Mouse (Mus musculus) kidney, embryonic 14.5 days (tissue): ENCODE data around the gene Gm29582. TPM values are rescaled to one million over a fixed set of nuclear protein-coding genes. Genes with fewer than 3 reads are reported as not detected.
"Not testable (repeated sequence)": the region's sequence is repeated elsewhere in the genome, so short reads cannot be mapped to it uniquely, and the experiment has no call there.

Experiments
- ATAC-seq: fragments of 200-750 bp; cut with Nextera tagmentation; 2 replicates; pipeline ENCODE4 v1.8.0; 2017; ENCODE audit warnings: moderate number of reproducible peaks, mild to moderate bottlenecking, moderate TSS enrichment, moderate library complexity; ENCODE audit not compliant: low FRiP score, low TSS enrichment
- H3K27ac ChIP-seq: fragments of 300-500 bp; sonication (generic); 2 replicates; pipeline ENCODE4 v1.5.1; 2014; ENCODE audit warnings: low read depth, mild to moderate bottlenecking, low read length, moderate library complexity, mixed read lengths
- H3K27me3 ChIP-seq: fragments of 300-500 bp; sonication (generic); 2 replicates; pipeline ENCODE4 v1.6.1; 2014; ENCODE audit warnings: mild to moderate bottlenecking, low read length; ENCODE audit not compliant: control insufficient read depth, insufficient read depth
- H3K36me3 ChIP-seq: fragments of 300-500 bp; sonication (generic); 2 replicates; pipeline ENCODE4 v1.6.1; 2014; ENCODE audit warnings: low read length, mixed read lengths; ENCODE audit not compliant: control insufficient read depth, insufficient read depth
- H3K4me1 ChIP-seq: fragments of 300-500 bp; sonication (generic); 2 replicates; pipeline ENCODE4 v1.6.1; 2014; ENCODE audit warnings: low read length, mixed read lengths; ENCODE audit not compliant: control insufficient read depth, insufficient read depth
- H3K4me2 ChIP-seq: fragments of 300-500 bp; sonication (generic); replicated peaks from 2 replicates; pipeline ENCODE4 v1.6.1; 2014; ENCODE audit warnings: low read depth, mild to moderate bottlenecking, low read length
- H3K4me3 ChIP-seq: fragments of 300-500 bp; sonication (generic); 2 replicates; pipeline ENCODE4 v1.5.1; 2014; ENCODE audit warnings: mild to moderate bottlenecking, low read length
- H3K9ac ChIP-seq: fragments of 300-500 bp; sonication (generic); 2 replicates; pipeline ENCODE4 v1.6.1; 2014; ENCODE audit warnings: low read depth, mild to moderate bottlenecking, low read length, moderate library complexity
- H3K9me3 ChIP-seq: fragments of 300-500 bp; sonication (generic); 2 replicates; pipeline ENCODE4 v1.6.1; 2016; ENCODE audit warnings: low read length; ENCODE audit not compliant: control insufficient read depth
- WGBS: fragments of 180-500 bp; shearing (Covaris S2); extraction: QIAGEN DNeasy Blood & Tissue Kit; methylation state at CpG from one replicate; pipeline ENCODE4 v1.1.7; 2014; 5-methylcytosine and 5-hydroxymethylcytosine counted together
- polyA plus RNA-seq: library from polyadenylated mRNA; unstranded; fragments of >200 nt; fragmentation: Nextera tagmentation; extraction: Ambion mirVana; gene quantifications from 2 replicates; pipeline ENCODE4 v1.2.1, GENCODE M21; 2014

Gm29582 gene
- polyA plus RNA-seq = not detected in 2 replicates

DNA sequence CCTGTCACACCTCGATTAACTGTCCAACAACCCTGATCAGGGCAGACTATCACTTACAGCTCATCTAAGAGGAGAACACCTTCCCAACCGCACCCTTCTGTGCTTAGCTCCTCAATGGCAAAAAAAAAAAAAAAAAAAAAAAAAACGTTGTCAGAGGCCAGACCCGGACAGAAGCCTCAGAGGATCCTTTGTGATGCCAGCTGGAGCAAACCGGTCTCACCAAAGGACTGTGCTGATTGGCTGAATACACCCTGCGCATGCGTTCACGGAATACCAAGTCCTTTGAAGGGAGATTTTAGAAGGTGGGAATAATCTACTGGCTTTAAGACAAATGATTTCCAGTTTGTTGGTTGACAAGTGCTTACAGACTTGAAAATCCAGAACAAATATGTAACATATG, at the start of gene Gm29582:
Gene Gm29582, minus strand, starts transcription at position 101 of the 400 bp plus-strand sequence.
- not testable (repeated sequence) for H3K4me1 ChIP-seq, H3K4me2 ChIP-seq, H3K27ac ChIP-seq, H3K4me3 ChIP-seq, H3K27me3 ChIP-seq, H3K36me3 ChIP-seq, ATAC-seq, H3K9ac ChIP-seq, H3K9me3 ChIP-seq
- WGBS = no CpG with 5 or more reads among the region's 8 CpGs
